Mouse (Mus musculus) forebrain, embryonic 15.5 days (tissue): Measurements from ENCODE around the gene Kcnh1. TPM values are rescaled to one million over a fixed set of nuclear protein-coding genes. Genes with fewer than 3 reads are reported as not detected.

Experiments used
- ATAC-seq: fragments of 200-750 bp; cut with Nextera tagmentation; replicated peaks from 2 replicates; pipeline ENCODE4 v1.8.0; 2017; ENCODE audit warnings: mild to moderate bottlenecking, moderate TSS enrichment, moderate library complexity
- H3K27ac ChIP-seq: fragments of 300-500 bp; sonication (generic); replicated peaks from 2 replicates; pipeline ENCODE4 v1.5.1; 2015; ENCODE audit warnings: mild to moderate bottlenecking, inconsistent platforms
- H3K27me3 ChIP-seq: fragments of 300-500 bp; sonication (generic); 2 replicates; pipeline ENCODE4 v1.6.1; 2015; ENCODE audit warnings: inconsistent platforms
- H3K36me3 ChIP-seq: fragments of 300-500 bp; sonication (generic); 2 replicates; pipeline ENCODE4 v1.6.1; 2015; ENCODE audit warnings: mild to moderate bottlenecking, inconsistent platforms
- H3K4me1 ChIP-seq: fragments of 300-500 bp; sonication (generic); 2 replicates; pipeline ENCODE4 v1.6.1; 2015; ENCODE audit warnings: inconsistent platforms
- H3K4me2 ChIP-seq: fragments of 300-500 bp; sonication (generic); replicated peaks from 2 replicates; pipeline ENCODE4 v1.6.1; 2015; ENCODE audit warnings: mild to moderate bottlenecking, inconsistent platforms
- H3K4me3 ChIP-seq: fragments of 300-500 bp; sonication (generic); 2 replicates; pipeline ENCODE4 v1.5.1; 2015; ENCODE audit warnings: mild to moderate bottlenecking, inconsistent platforms
- H3K9ac ChIP-seq: fragments of 300-500 bp; sonication (generic); replicated peaks from 2 replicates; pipeline ENCODE4 v1.6.1; 2015; ENCODE audit warnings: mild to moderate bottlenecking, inconsistent platforms
- H3K9me3 ChIP-seq: fragments of 300-500 bp; sonication (generic); 2 replicates; pipeline ENCODE4 v1.6.1; 2016; ENCODE audit warnings: inconsistent platforms
- WGBS: fragments of 180-500 bp; shearing (Covaris S2); methylation state at CpG from one replicate; pipeline ENCODE4 v1.1.7; 2015; ENCODE audit warnings: mixed read lengths; 5-methylcytosine and 5-hydroxymethylcytosine counted together
- polyA plus RNA-seq: library from polyadenylated mRNA; unstranded; fragments of >200 nt; fragmentation: Nextera tagmentation; extraction: Ambion mirVana; gene quantifications from 2 replicates; pipeline ENCODE4 v1.2.1, GENCODE M21; 2015

Kcnh1 gene
- polyA plus RNA-seq, result 1.9 and 2.0 TPM in 2 replicates

- Histone ChIP-seq H3K27me3 (peaks cover 15% of the 10 kb centered on the region), H3K27ac (no peak within 1 kb of the TSS), H3K4me3 (peak within 1 kb of the TSS; percentile 46), H3K9ac (peak within 1 kb of the TSS; percentile 44), H3K36me3 (no peaks in the 10 kb centered on the region), H3K4me2 (peak within 1 kb of the TSS; percentile 66), H3K4me1 (peaks cover 15% of the 10 kb centered on the region), H3K9me3 (no peaks in the 10 kb centered on the region)
- peak; percentile 97 for ATAC-seq
- WGBS, result under 1% methylated on average over 66 of the region's 73 CpGs
Observed at GRCm38 (mm10) chr1:192190508-192191321, at the start of gene Kcnh1. Kcnh1 (plus strand) TSS chr1:192190774.

GRCm38 (mm10) chr1:192151179-192151578 lies 39.4 kb upstream of the Kcnh1 start:
- Histone ChIP-seq H3K27ac (no peak overlapping the region), H3K9me3 (no peaks in the 10 kb centered on the region), H3K36me3 (no peaks in the 10 kb centered on the region), H3K27me3 (no peaks in the 10 kb centered on the region), H3K4me2 (no peak overlapping the region), H3K4me1 (no peaks in the 10 kb centered on the region), H3K9ac (no peak overlapping the region), H3K4me3 (no peak overlapping the region)
- no peak for ATAC-seq
- WGBS, result 91% methylated on average over 4 of the region's 4 CpGs

GRCm38 (mm10) chr1:192171477-192171876 lies 19.1 kb upstream of the Kcnh1 start:
- no peak overlapping the region for H3K4me2 ChIP-seq
- no peak for ATAC-seq
- no peaks in the 10 kb centered on the region for H3K4me1 ChIP-seq
- WGBS, result 94% methylated on average over 3 of the region's 3 CpGs
- no peak overlapping the region for H3K4me3 ChIP-seq
- H3K9ac ChIP-seq, result no peak overlapping the region
- H3K9me3 ChIP-seq, result no peaks in the 10 kb centered on the region
- H3K27me3 ChIP-seq, result no peaks in the 10 kb centered on the region
- H3K36me3 ChIP-seq, result no peaks in the 10 kb centered on the region
- no peak overlapping the region for H3K27ac ChIP-seq

GRCm38 (mm10) chr1:192179877-192180276 lies 10.7 kb upstream of the Kcnh1 start:
- Histone ChIP-seq H3K4me3 (no peak overlapping the region), H3K4me1 (no peaks in the 10 kb centered on the region), H3K27me3 (no peaks in the 10 kb centered on the region), H3K4me2 (no peak overlapping the region), H3K9me3 (no peaks in the 10 kb centered on the region), H3K36me3 (no peaks in the 10 kb centered on the region), H3K27ac (no peak overlapping the region), H3K9ac (no peak overlapping the region)
- 74% methylated on average over 3 of the region's 3 CpGs for WGBS
- no peak for ATAC-seq

- no peak for ATAC-seq
- Histone ChIP-seq H3K9me3 (no peaks in the 10 kb centered on the region), H3K27ac (no peak overlapping the region), H3K27me3 (no peaks in the 10 kb centered on the region), H3K4me2 (no peak overlapping the region), H3K9ac (no peak overlapping the region), H3K36me3 (no peaks in the 10 kb centered on the region), H3K4me1 (no peaks in the 10 kb centered on the region), H3K4me3 (no peak overlapping the region)
- 88% methylated on average over 4 of the region's 4 CpGs for WGBS
Observed at GRCm38 (mm10) chr1:192181696-192182257, 8.8 kb upstream of the Kcnh1 start.

- Histone ChIP-seq H3K9ac (no peak overlapping the region), H3K4me3 (no peak overlapping the region), H3K4me2 (no peak overlapping the region), H3K4me1 (peaks cover 15% of the 10 kb centered on the region), H3K9me3 (no peaks in the 10 kb centered on the region), H3K36me3 (no peaks in the 10 kb centered on the region), H3K27ac (no peak overlapping the region), H3K27me3 (peaks cover 15% of the 10 kb centered on the region)
- ATAC-seq, result no peak
- 8% methylated on average over 4 of the region's 4 CpGs for WGBS
Observed at GRCm38 (mm10) chr1:192189056-192189455, 1.5 kb upstream of the Kcnh1 start.

- WGBS, result 77% methylated on average over 11 of the region's 11 CpGs
- H3K9me3 ChIP-seq, result no peaks in the 10 kb centered on the region
- peaks cover 15% of the 10 kb centered on the region for H3K4me1 ChIP-seq
- H3K9ac ChIP-seq, result no peak overlapping the region
- H3K4me2 ChIP-seq, result no peak overlapping the region
- ATAC-seq, result no peak
- H3K36me3 ChIP-seq, result no peaks in the 10 kb centered on the region
- peaks cover 15% of the 10 kb centered on the region for H3K27me3 ChIP-seq
- no peak overlapping the region for H3K4me3 ChIP-seq
- no peak overlapping the region for H3K27ac ChIP-seq
Observed at GRCm38 (mm10) chr1:192189771-192190170, 803 bp upstream of the Kcnh1 start.

GRCm38 (mm10) chr1:192191322-192191639 lies 707 bp downstream of the Kcnh1 start:
- H3K9ac ChIP-seq, result peak overlapping the region; percentile 44
- H3K9me3 ChIP-seq, result no peaks in the 10 kb centered on the region
- H3K36me3 ChIP-seq, result no peaks in the 10 kb centered on the region
- peak overlapping the region; percentile 46 for H3K4me3 ChIP-seq
- peaks cover 15% of the 10 kb centered on the region for H3K27me3 ChIP-seq
- 6% methylated on average over 13 of the region's 13 CpGs for WGBS
- peak overlapping the region; percentile 66 for H3K4me2 ChIP-seq
- H3K27ac ChIP-seq, result no peak overlapping the region
- ATAC-seq, result no peak
- peaks cover 15% of the 10 kb centered on the region for H3K4me1 ChIP-seq

GRCm38 (mm10) chr1:192191859-192192258 lies 1.3 kb downstream of the Kcnh1 start:
- Histone ChIP-seq H3K4me2 (peak overlapping the region; percentile 66; the same call in 1 of the 2 replicates), H3K27me3 (peaks cover 15% of the 10 kb centered on the region), H3K4me3 (peak overlapping the region; percentile 46), H3K9ac (no peak overlapping the region), H3K9me3 (no peaks in the 10 kb centered on the region), H3K27ac (no peak overlapping the region), H3K36me3 (no peaks in the 10 kb centered on the region), H3K4me1 (peaks cover 15% of the 10 kb centered on the region)
- ATAC-seq, result no peak
- 60% methylated on average over 8 of the region's 8 CpGs for WGBS

- no peak overlapping the region for H3K4me2 ChIP-seq
- 62% methylated on average over 9 of the region's 9 CpGs for WGBS
- ATAC-seq, result no peak
- H3K9ac ChIP-seq, result no peak overlapping the region
- no peaks in the 10 kb centered on the region for H3K36me3 ChIP-seq
- H3K4me1 ChIP-seq, result peaks cover 15% of the 10 kb centered on the region
- H3K27ac ChIP-seq, result no peak overlapping the region
- peaks cover 15% of the 10 kb centered on the region for H3K27me3 ChIP-seq
- no peak overlapping the region for H3K4me3 ChIP-seq
- no peaks in the 10 kb centered on the region for H3K9me3 ChIP-seq
Observed at GRCm38 (mm10) chr1:192192710-192193109, 2.1 kb downstream of the Kcnh1 start.

GRCm38 (mm10) chr1:192193656-192194055 lies 3.1 kb downstream of the Kcnh1 start:
- no peak overlapping the region for H3K4me2 ChIP-seq
- WGBS, result 74% methylated on average over 14 of the region's 14 CpGs
- no peak for ATAC-seq

GRCm38 (mm10) chr1:192197495-192197894 lies 6.9 kb downstream of the Kcnh1 start:
- Histone ChIP-seq H3K9ac (no peak overlapping the region), H3K4me2 (no peak overlapping the region), H3K36me3 (no peaks in the 10 kb centered on the region), H3K27me3 (no peaks in the 10 kb centered on the region), H3K4me1 (peaks cover 6% of the 10 kb centered on the region; the same call in 1 of the 2 replicates), H3K9me3 (no peaks in the 10 kb centered on the region), H3K4me3 (no peak overlapping the region), H3K27ac (no peak overlapping the region)
- 70% methylated on average over 10 of the region's 10 CpGs for WGBS
- ATAC-seq, result no peak

More at GRCm38 (mm10) chr1:192193656-192194055, 3.1 kb downstream of the Kcnh1 start:
- H3K9ac ChIP-seq, result no peak overlapping the region
- no peaks in the 10 kb centered on the region for H3K9me3 ChIP-seq
- H3K27ac ChIP-seq, result no peak overlapping the region
- peaks cover 15% of the 10 kb centered on the region for H3K4me1 ChIP-seq
- H3K4me3 ChIP-seq, result no peak overlapping the region
- no peaks in the 10 kb centered on the region for H3K36me3 ChIP-seq
- peaks cover 15% of the 10 kb centered on the region for H3K27me3 ChIP-seq
